Mouse (Mus musculus) adrenal gland, postnatal 10 days (tissue): ENCODE measurements around the gene P2ry10. TPM values are rescaled to one million over a fixed set of nuclear protein-coding genes. Genes with fewer than 3 reads are reported as not detected.
"Not testable (repeated sequence)": the region's sequence is repeated elsewhere in the genome, so short reads cannot be mapped to it uniquely, and the experiment has no call there.

Experiments
- DNase-seq: peaks from one replicate; pipeline ENCODE4 v3.0.0; 2021; ENCODE audit warnings: mixed read lengths
- long read RNA-seq, 2 experiments: library from polyadenylated mRNA; stranded (forward); transcript quantifications; one replicate each; pipeline ENCODE4 v2.0.0; 2021
- total RNA-seq, 2 experiments: library from RNA; stranded (reverse); gene quantifications; 2 replicates each; pipeline ENCODE4 v1.2.3; 2021

The P2ry10 gene
- total RNA-seq, result 1 to 10 TPM in 1 of 2 experiments, under 1 TPM in 1; 0.91 to 1.0 TPM
- long read RNA-seq, experiment 1, partial matches to known transcripts, result 0 of 1 reads
- long read RNA-seq, experiment 1, other reads (novel, unspliced or antisense), result 0 of 1 reads
- long read RNA-seq, experiment 2, result 0 reads

- no peak for DNase-seq
Observed at GRCm38 (mm10) chrX:107088177-107088576, at the start of gene P2ry10. Gene P2ry10, plus strand, starts transcription at chrX:107088492.

DNA sequence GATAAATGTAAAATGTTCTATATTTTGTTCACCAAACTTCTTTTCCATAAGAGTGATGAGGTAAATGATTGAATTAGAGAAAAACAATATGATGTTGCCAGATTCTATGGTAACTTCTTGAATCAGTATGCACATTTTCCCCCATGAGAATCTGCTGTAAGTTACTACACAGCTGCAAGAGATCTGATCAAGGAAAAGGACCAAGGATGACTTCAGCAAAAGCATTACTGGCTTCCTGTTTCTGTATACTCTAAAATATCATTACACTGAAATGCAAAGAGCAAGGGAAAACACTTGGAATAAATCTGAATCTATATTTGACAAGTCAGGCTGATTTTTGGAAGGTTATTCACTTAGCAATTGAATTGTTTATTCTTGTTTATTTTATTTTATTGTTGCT is 49.1 kb upstream of the P2ry10 start:
- no peak for DNase-seq

DNA sequence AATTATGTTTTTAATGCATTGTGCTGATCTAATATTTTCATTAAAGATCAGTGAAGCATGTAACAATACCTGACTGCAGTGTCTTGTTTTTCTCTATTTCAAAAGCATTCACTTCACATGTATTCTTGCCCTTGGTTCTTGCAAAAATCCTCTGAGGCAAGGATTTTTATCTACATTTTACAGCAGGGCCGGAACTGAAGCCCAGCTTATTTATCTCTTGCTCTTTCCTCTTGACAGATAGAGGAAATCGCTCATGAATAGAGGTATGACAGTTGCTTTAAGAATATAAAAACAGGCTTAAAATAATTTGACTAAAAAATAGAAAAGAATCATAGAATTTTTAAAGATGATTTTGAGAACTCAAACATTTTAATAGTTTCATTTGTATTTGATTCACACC is 48.7 kb upstream of the P2ry10 start:
- no peak for DNase-seq

DNA sequence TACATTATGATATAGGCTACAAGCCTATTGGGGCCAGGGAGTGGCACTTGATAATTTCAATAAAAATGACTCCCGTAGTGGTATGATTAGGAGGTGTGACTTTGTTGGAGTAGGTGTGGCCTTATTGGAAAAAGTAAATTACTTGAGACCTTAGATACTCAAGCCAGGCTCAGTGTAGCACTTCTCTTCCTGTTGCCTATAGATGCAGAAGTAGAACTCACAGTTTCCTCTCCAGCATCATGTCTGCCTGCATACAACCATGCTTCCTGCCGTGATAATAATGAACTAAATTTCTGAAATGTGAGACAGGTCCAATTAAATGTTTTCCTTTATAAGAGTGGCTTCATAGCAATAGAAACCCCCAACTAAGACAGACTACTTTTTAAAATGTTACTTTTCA is 45.9 kb upstream of the P2ry10 start:
- no peak for DNase-seq

- DNase-seq, result not testable (repeated sequence)
Observed at GRCm38 (mm10) chrX:107083407-107083806, 4.9 kb upstream of the P2ry10 start.

GRCm38 (mm10) chrX:107084320-107084719 is 4.0 kb upstream of the P2ry10 start:
- DNase-seq, result no peak

- DNase-seq, result no peak
Observed at GRCm38 (mm10) chrX:107089131-107089530, 839 bp downstream of the P2ry10 start.

DNA sequence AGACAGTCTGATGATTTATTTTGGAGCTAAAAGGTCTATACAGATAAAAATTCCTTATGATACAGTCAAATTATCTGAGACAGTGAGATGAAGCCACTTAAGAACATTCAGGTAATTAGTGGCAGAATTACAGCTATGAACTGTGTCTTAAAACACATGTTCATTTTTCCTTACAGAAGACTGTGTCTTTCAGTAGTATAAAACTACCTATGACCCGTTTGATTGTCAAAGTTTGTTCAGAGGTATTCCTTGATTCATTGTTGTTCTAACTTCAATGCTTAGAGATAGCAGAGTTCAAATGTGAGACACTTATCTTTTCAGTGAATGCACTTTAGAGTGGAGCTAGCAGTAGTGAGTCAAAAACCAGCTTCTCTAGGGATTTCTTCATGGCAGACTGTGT is 1.6 kb downstream of the P2ry10 start:
- no peak for DNase-seq

DNA sequence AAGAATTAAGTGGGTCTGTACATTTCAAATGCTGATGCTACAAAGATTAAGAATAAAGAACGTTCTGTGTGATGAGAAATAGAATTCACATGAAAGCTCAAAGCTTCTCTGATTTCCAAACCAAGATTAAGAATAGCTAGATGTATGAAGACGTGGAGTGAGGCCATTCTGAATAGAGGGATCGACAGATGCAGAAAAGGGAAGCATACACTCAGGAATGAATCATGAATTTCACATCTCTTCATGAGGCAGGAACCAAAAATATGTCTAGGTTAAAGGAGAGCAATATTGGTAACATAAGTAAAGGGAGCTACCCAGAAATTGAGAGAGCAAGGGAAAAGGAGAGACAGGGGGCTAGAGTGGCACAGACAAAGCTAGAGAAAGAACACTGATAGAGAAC is 7.3 kb downstream of the P2ry10 start:
- no peak for DNase-seq

DNA sequence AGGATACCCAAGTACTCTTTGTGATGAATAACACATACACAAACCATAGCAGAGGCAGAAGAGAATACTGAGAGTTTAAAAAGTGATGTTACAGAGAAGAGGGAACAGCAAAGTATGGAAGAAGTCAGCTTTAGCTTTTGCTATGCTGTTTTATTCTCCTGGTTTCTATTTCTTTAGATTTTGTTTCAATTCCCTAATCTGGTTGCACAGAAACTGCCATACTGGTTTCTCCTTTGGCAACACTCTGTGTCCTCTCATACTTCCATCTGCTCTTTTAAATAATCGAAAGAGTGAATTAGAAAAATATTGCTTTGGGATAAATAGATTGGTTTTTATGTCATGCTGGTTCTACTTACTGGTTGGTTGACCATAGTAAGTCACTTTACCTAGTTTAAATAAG is 28.0 kb downstream of the P2ry10 start:
- DNase-seq, result no peak

GRCm38 (mm10) chrX:107116987-107117386 is 28.7 kb downstream of the P2ry10 start:
- DNase-seq, result no peak

DNA sequence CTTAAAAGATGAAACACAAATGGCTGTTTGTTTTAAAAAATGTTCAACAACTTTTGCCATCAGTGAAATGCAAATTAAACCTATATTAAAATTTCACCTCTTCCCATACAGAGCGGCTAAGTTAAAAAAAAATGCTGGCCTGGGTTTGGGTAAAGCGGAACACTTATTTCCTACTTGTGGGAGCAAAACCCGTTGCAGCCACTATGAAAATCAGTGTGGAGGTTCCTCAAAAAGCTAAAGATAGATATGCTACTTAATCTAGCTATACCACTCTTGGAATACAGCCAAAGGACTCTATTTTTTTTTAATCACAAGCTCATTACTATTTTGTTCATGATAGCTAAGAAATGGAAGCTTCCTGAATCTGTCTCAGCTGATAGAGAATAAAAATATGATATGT is 54.9 kb downstream of the P2ry10 start:
- DNase-seq, result no peak

GRCm38 (mm10) chrX:107143930-107144329 is 55.6 kb downstream of the P2ry10 start:
- no peak for DNase-seq

DNA sequence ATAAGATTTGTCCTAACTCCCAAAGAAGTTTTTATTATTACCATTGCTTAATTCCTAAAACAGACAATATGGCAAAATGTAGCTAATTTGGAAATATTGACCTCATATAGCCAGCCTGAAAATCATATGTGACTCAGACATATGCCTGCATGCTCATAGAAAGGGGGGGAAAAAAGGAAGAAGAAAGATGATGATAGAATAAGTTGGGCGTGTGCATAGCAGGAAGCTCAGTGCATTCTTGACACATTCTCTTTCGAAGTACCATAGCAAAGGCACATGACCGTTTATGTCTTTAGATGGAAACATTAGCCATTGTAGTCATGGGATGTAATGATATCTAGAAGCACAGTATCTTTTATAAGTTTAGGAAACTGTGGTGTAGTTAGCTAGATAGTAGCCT is 60.4 kb downstream of the P2ry10 start, which contains the start of gene P2ry10b:
TSS of gene P2ry10b (plus strand) at position 247 of the 400 bp plus-strand sequence.
- no peak for DNase-seq

DNA sequence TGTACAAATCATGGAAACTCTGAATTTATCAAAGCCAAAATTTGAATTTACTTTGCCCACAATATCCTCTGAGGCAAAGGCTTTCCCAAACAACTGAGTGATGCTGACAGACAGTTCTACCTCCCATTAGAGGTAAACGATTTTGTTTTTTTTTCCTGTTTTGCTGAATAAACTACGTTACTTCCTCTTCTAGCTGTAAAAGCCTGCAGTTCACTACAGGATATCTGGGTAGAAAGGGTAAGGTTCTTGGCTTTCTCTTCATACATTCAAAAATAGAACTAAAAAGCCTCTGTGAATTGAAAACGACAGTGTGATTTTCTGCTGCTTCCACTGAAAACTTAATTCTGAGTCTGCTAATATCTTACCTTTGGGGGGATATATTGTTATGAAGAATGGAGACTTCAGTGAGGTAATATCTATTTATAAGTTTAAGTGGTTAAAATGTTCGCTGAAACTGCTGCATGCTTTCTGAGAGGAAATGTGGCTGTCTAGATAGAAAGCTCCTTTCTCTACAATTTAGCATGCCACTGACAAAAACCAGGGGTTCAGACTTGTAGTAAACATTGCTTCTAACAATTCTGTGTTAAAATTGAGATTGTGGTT is 61.2 kb downstream of the P2ry10 start:
- DNase-seq, result no peak

DNA sequence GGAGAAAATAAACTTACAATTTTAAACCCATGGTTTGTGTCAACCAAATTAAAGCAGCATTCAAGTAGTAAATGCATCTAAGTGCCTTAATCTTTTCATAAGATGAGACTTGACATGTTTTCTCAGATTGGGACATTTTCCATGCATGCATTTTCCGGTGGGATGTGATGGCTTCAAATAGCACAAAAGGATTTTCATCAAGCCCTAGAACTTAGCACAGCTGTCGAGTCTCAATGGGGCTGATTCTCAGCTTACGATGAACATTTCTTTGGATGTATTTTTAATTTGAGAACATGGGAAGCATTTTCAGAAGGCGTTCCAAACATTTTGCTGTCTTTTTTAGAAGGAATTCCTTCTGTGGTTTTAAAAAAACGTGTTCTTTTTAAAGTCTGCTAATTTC is 61.7 kb downstream of the P2ry10 start:
- DNase-seq, result no peak

DNA sequence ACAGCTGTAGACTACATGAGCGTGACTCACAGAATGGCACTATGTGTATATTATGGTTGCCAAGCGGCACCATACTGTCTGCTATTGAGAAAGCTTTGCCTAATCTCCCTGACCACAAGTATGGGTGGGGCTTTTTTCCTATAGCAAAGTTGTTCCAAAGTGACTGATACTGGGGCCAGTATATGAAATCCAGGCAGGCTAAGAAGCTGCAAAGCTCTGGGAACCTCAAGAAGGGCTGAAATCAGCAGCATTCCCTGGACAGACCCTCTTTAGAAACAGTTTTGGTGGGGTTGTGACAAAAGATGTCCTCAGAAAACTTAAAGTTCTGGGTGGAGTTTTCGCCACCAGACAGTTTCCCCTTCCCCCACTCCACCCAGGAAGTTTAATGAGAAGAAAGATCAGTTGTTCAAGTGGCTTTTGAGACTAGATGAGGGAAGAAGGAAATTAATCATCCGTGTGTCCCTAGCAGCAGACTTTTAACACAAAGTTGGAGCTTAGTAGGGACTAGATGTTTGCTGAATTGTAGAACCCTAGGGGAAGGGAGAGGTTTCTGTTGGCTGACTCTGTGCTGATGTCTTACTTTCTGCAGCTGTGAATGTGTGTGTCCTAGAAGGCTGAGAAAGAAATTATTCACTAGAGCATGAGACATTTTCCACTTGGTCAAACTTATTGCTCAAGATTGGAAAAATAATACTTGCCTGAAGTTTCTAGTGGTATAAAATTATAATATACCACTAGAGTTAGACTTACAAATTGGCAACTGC is 62.6 kb downstream of the P2ry10 start:
- no peak for DNase-seq

Other genes starting within 250 kb of the P2ry10 start
- gene Rtl3, start 247.8 kb upstream of the P2ry10 start, total RNA-seq, result 1 to 10 TPM; 2.2 to 2.5 TPM
- 1 to 10 TPM; 6.2 to 6.8 TPM for gene Lpar4, start 167.9 kb upstream of the P2ry10 start, total RNA-seq
- 1 to 10 TPM; 2.4 to 3.4 TPM for gene P2ry10b, start 60.4 kb downstream of the P2ry10 start, total RNA-seq
- under 1 TPM; 0.72 to 0.82 TPM for gene Gpr174, start 167.4 kb downstream of the P2ry10 start, total RNA-seq